Mouse (Mus musculus): ENCODE results near the gene Ccdc57.

Gene Ccdc57

GRCm38 (mm10) chr11:120822831-120823550, 109.7 kb downstream of the Ccdc57 start:
- in situ Hi-C loops (cut with MboI), result no loop called here

GRCm38 (mm10) chr11:120822321-120822720, 110.4 kb downstream of the Ccdc57 start:
- in situ Hi-C loops (cut with MboI), result no loop called here

GRCm38 (mm10) chr11:120821076-120821922, 111.4 kb downstream of the Ccdc57 start:
- in situ Hi-C loops (cut with MboI), result no loop called here

GRCm38 (mm10) chr11:120820546-120820945, 112.1 kb downstream of the Ccdc57 start:
- in situ Hi-C loops (cut with MboI), result no loop called here

GRCm38 (mm10) chr11:120819556-120819955, 113.1 kb downstream of the Ccdc57 start:
- in situ Hi-C loops (cut with MboI), result no loop called here

GRCm38 (mm10) chr11:120818251-120818650, 114.4 kb downstream of the Ccdc57 start:
- in situ Hi-C loops (cut with MboI), result no loop called here

- in situ Hi-C loops (cut with MboI), result no loop called here
Measured at GRCm38 (mm10) chr11:120817358-120817757, 115.3 kb downstream of the Ccdc57 start.

GRCm38 (mm10) chr11:120812068-120812467, 120.6 kb downstream of the Ccdc57 start:
- in situ Hi-C loops (cut with MboI), result no loop called here

GRCm38 (mm10) chr11:120808010-120808409, 124.7 kb downstream of the Ccdc57 start:
- in situ Hi-C loops (cut with MboI), result no loop called here

GRCm38 (mm10) chr11:120805375-120806298, 127.0 kb downstream of the Ccdc57 start:
- in situ Hi-C loops (cut with MboI), result no loop called here

- in situ Hi-C loops (cut with MboI), result no loop called here
Measured at GRCm38 (mm10) chr11:120804769-120805168, 127.9 kb downstream of the Ccdc57 start.

GRCm38 (mm10) chr11:120804274-120804673, 128.4 kb downstream of the Ccdc57 start:
- in situ Hi-C loops (cut with MboI), result no loop called here

- in situ Hi-C loops (cut with MboI), result no loop called here
Measured at GRCm38 (mm10) chr11:120800061-120800904, 132.4 kb downstream of the Ccdc57 start.

- in situ Hi-C loops (cut with MboI), result no loop called here
Measured at GRCm38 (mm10) chr11:120799316-120799890, 133.3 kb downstream of the Ccdc57 start.

GRCm38 (mm10) chr11:120798244-120798643, 134.4 kb downstream of the Ccdc57 start:
- in situ Hi-C loops (cut with MboI), result no loop called here

GRCm38 (mm10) chr11:120796614-120796946, 136.1 kb downstream of the Ccdc57 start:
- in situ Hi-C loops (cut with MboI), result no loop called here

- in situ Hi-C loops (cut with MboI), result no loop called here
Measured at GRCm38 (mm10) chr11:120795756-120796613, 136.7 kb downstream of the Ccdc57 start, which contains the start of gene Dus1l. Dus1l (minus strand) TSS chr11:120796403.

- in situ Hi-C loops (cut with MboI), result no loop called here
Measured at GRCm38 (mm10) chr11:120792652-120793051, 140.0 kb downstream of the Ccdc57 start.

GRCm38 (mm10) chr11:120789810-120790209, 142.9 kb downstream of the Ccdc57 start:
- in situ Hi-C loops (cut with MboI), result no loop called here

GRCm38 (mm10) chr11:120789355-120789754, 143.3 kb downstream of the Ccdc57 start:
- in situ Hi-C loops (cut with MboI), result no loop called here

Measured in mature B cell (primary cell).